Mouse (Mus musculus) layer of hippocampus, adult 2 months (tissue): ENCODE measurements around the gene Hoxb9. TPM values are rescaled to one million over a fixed set of nuclear protein-coding genes. Genes with fewer than 3 reads are reported as not detected.

ENCODE experiments used
- DNase-seq, 2 experiments: peaks; one replicate each; pipeline ENCODE4 v3.0.0; 2022; ENCODE audit warnings: low spot score in 2 of 2
- H3K27ac ChIP-seq: fragments of 200-600 bp; 2 replicates; pipeline ENCODE4 v1.8.1; 2022
- H3K4me3 ChIP-seq: fragments of 200-600 bp; 2 replicates; pipeline ENCODE4 v1.8.1; 2022; ENCODE audit warnings: mild to moderate bottlenecking
- CTCF ChIP-seq: fragments of 200-600 bp; conservative IDR thresholded peaks from 2 replicates; pipeline ENCODE4 v1.8.1; 2022; ENCODE audit warnings: antibody characterized with exemption, mild to moderate bottlenecking, moderate library complexity
- long read RNA-seq, 2 experiments: library from polyadenylated mRNA; stranded (forward); transcript quantifications; one replicate each; pipeline ENCODE4 v2.0.0; 2021; ENCODE audit warnings: borderline mapping rate in 2 of 2
- total RNA-seq, 2 experiments: library from RNA; stranded (reverse); gene quantifications; 2 replicates each; pipeline ENCODE4 v1.2.3; 2021

Gene Hoxb9
- not detected for total RNA-seq
- long read RNA-seq, experiment 1: 0 reads
- long read RNA-seq, experiment 2: 0 reads

- Histone ChIP-seq H3K4me3 (no peak within 1 kb of the TSS), H3K27ac (no peak within 1 kb of the TSS)
- no peak for DNase-seq
- TF ChIP-seq CTCF: no peak
Observed at GRCm38 (mm10) chr11:96270996-96271540, at the start of gene Hoxb9. TSS of gene Hoxb9 (plus strand) at chr11:96271457.

DNA sequence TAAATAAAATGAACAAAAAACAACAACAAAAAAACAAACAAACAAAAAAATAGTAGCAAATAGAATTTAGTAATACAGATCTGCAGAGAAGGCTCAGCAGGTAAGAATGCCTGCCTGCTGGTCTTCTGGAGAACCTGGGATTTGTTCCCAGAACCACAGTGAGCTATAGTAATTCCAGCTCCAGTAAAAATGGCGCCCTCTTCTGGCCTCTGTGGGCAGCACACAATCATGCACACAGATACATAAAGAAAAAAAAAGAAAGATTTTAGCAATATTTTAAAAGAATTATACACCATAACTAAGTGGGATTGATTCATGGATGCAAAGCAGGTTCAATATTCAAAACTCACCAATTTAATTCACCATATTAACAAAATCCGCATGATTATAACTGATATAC is 47.4 kb upstream of the Hoxb9 start:
- H3K4me3 ChIP-seq: no peak overlapping the region
- TF ChIP-seq CTCF: peak; percentile 45
- DNase-seq: no peak
- no peak overlapping the region for H3K27ac ChIP-seq

- H3K4me3 ChIP-seq: no peak overlapping the region
- TF ChIP-seq CTCF: no peak
- DNase-seq: no peak
- no peak overlapping the region for H3K27ac ChIP-seq
Observed at GRCm38 (mm10) chr11:96227676-96228075, 43.6 kb upstream of the Hoxb9 start.

- H3K27ac ChIP-seq: no peak overlapping the region
- TF ChIP-seq CTCF: peak; percentile 85
- no peak overlapping the region for H3K4me3 ChIP-seq
- peak in 1 of 2 experiments; percentile 62 for DNase-seq
Observed at GRCm38 (mm10) chr11:96234906-96235305, 36.4 kb upstream of the Hoxb9 start.

- peak; percentile 20 to 63 for DNase-seq
- Histone ChIP-seq H3K4me3 (no peak overlapping the region), H3K27ac (no peak overlapping the region)
- peak; percentile 85 for TF ChIP-seq CTCF
Observed at GRCm38 (mm10) chr11:96240211-96240610, 31.0 kb upstream of the Hoxb9 start.

- Histone ChIP-seq H3K27ac (no peak overlapping the region), H3K4me3 (no peak overlapping the region)
- DNase-seq: no peak
- no peak for TF ChIP-seq CTCF
Observed at GRCm38 (mm10) chr11:96250901-96251300, 20.4 kb upstream of the Hoxb9 start.

- no peak for DNase-seq
- Histone ChIP-seq H3K4me3 (no peak overlapping the region), H3K27ac (no peak overlapping the region)
- TF ChIP-seq CTCF: no peak
Observed at GRCm38 (mm10) chr11:96251480-96252031, 19.7 kb upstream of the Hoxb9 start.

DNA sequence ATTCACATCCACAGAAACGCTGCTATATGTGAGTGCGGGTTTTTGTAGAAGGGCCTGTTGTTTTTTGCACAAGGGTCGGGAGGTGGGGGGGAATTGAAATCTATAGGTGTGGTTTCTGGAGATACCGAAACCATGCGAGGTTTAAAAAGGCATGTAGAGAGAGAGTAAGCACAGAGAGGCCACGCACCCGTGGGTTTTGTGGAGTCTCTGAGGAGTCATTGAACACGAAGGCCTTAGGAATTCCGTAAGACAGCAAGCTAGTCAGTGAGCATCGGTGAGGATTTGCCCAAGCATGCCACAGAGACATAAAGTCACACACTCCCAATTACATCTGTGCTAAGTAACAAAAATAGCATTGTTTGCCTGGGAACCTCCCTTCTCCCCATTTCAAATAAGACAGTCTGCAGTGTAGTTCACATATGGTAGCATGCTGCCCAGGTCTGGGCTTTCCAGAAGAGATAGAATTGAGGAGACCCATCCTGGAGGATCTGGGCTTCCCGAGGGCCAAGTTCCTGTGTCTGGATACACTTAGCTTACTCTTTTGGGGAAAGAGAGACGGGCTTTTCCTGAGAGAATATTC is 18.6 kb upstream of the Hoxb9 start:
- no peak for TF ChIP-seq CTCF
- no peak overlapping the region for H3K27ac ChIP-seq
- DNase-seq: no peak

GRCm38 (mm10) chr11:96254221-96254620 is 17.0 kb upstream of the Hoxb9 start:
- H3K4me3 ChIP-seq: no peak overlapping the region
- TF ChIP-seq CTCF: no peak
- no peak overlapping the region for H3K27ac ChIP-seq
- no peak for DNase-seq

More for the DNA sequence above, 18.6 kb upstream of the Hoxb9 start:
- H3K4me3 ChIP-seq: no peak overlapping the region

- no peak overlapping the region for H3K27ac ChIP-seq
- TF ChIP-seq CTCF: no peak
- H3K4me3 ChIP-seq: no peak overlapping the region
- no peak for DNase-seq
Observed at GRCm38 (mm10) chr11:96255111-96255995, 15.9 kb upstream of the Hoxb9 start.

- H3K27ac ChIP-seq: no peak overlapping the region
- DNase-seq: no peak
- no peak for TF ChIP-seq CTCF
- H3K4me3 ChIP-seq: no peak overlapping the region
Observed at GRCm38 (mm10) chr11:96255996-96256445, 15.2 kb upstream of the Hoxb9 start.

- H3K27ac ChIP-seq: no peak overlapping the region
- no peak for DNase-seq
- TF ChIP-seq CTCF: no peak
- H3K4me3 ChIP-seq: no peak overlapping the region
Observed at GRCm38 (mm10) chr11:96257141-96257540, 14.1 kb upstream of the Hoxb9 start.

- Histone ChIP-seq H3K27ac (no peak overlapping the region), H3K4me3 (no peak overlapping the region)
- no peak for TF ChIP-seq CTCF
- DNase-seq: no peak
Observed at GRCm38 (mm10) chr11:96259038-96259437, 12.2 kb upstream of the Hoxb9 start.
